ENCODE assay signal across 9 mouse cellular contexts in genomic region chr4:62518416-62519121, GRCm38 (mm10). TPM values are rescaled to one million over a fixed set of nuclear protein-coding genes. Genes with fewer than 3 reads are reported as not detected.
A peak's percentile ranks its signal among the peaks of the same experiment; 100 is the strongest.
DNase-seq lines count a peak whose midpoint lies in the region; ATAC-seq and TF ChIP-seq lines count a peak whose summit lies in the region.
"Had no signal": no experiment of that assay in that cellular context is flagged by ENCODE, and none has a peak within 500 bp of the region (broad histone marks: within the 10 kb centered on the region; RNA-seq: fewer than 3 reads in every experiment).

No protein-coding gene starts in this region.

- no peak for TF ChIP-seq CTCF in brain, embryonic 14.5 days (IDR thresholded peaks at IDR 0.05; ENCODE audit: borderline replicate concordance, extremely low read depth, insufficient read depth, insufficient read length)
- no peak for TF ChIP-seq CTCF in heart, adult 2 months (IDR thresholded peaks at IDR 0.05)

- no peaks in the 10 kb centered on the region for H3K27me3 ChIP-seq in heart, adult 2 months (ENCODE audit: control insufficient read depth, insufficient read depth, low read length)
- H3K27me3 ChIP-seq in lung, embryonic 16.5 days (ENCODE audit: control insufficient read depth, insufficient read depth, low read depth, low read length): no peaks in the 10 kb centered on the region
- no peaks in the 10 kb centered on the region for H3K27me3 ChIP-seq in stomach, embryonic 16.5 days (ENCODE audit: control insufficient read depth, insufficient read depth, low read length)
- H3K27me3 ChIP-seq: Patski had no signal

- 43% methylated on average over 13 of the region's 13 CpGs for WGBS in heart, adult 2 months
- WGBS in lung, embryonic 16.5 days: 30% methylated on average over 13 of the region's 13 CpGs
- WGBS in stomach, embryonic 16.5 days: 30% methylated on average over 13 of the region's 13 CpGs

- peak overlapping the region; percentile 62 for H3K4me2 ChIP-seq in lung, embryonic 16.5 days (ENCODE audit: low read depth, low read length)
- peak overlapping the region; percentile 81 for H3K4me2 ChIP-seq in stomach, embryonic 16.5 days (ENCODE audit: low read depth, low read length)

- H3K36me3 ChIP-seq in heart, adult 2 months (ENCODE audit: control insufficient read depth, insufficient read depth, low read length): no peaks in the 10 kb centered on the region; the same call in none of the 2 replicates
- peaks cover 8% of the 10 kb centered on the region for H3K36me3 ChIP-seq in lung, embryonic 16.5 days (ENCODE audit: control insufficient read depth, insufficient read depth, low read length)
- H3K36me3 ChIP-seq in stomach, embryonic 16.5 days (ENCODE audit: control insufficient read depth, insufficient read depth, low read length): no peaks in the 10 kb centered on the region

- no peaks in the 10 kb centered on the region for H3K9me3 ChIP-seq in lung, embryonic 16.5 days (ENCODE audit: control insufficient read depth, low read length)
- H3K9me3 ChIP-seq in stomach, embryonic 16.5 days (replicated peaks; ENCODE audit: control insufficient read depth, low read length): no peaks in the 10 kb centered on the region

- peaks cover 21% of the 10 kb centered on the region for H3K4me1 ChIP-seq in heart, adult 2 months (ENCODE audit: control insufficient read depth, insufficient read depth, low read length)
- peaks cover 40% of the 10 kb centered on the region for H3K4me1 ChIP-seq in lung, embryonic 16.5 days (replicated peaks; ENCODE audit: control insufficient read depth, insufficient read depth, low read length)
- H3K4me1 ChIP-seq in stomach, embryonic 16.5 days (ENCODE audit: control insufficient read depth, insufficient read depth, low read length): peaks cover 42% of the 10 kb centered on the region

- peak overlapping the region; percentile 87 for H3K27ac ChIP-seq in heart, adult 2 months
- peak overlapping the region; percentile 95 for H3K27ac ChIP-seq in lung, embryonic 16.5 days (ENCODE audit: low read length)
- peak overlapping the region; percentile 97 for H3K27ac ChIP-seq in stomach, embryonic 16.5 days (ENCODE audit: low read length)

- no peak overlapping the region; the same call in 1 of the 2 replicates for H3K9ac ChIP-seq in heart, adult 2 months (ENCODE audit: low read depth, low read length)
- peak overlapping the region; percentile 89 for H3K9ac ChIP-seq in lung, embryonic 16.5 days (ENCODE audit: low read length)
- peak overlapping the region; percentile 88 for H3K9ac ChIP-seq in stomach, embryonic 16.5 days (ENCODE audit: low read length)

- peak; percentile 12; the same call in 1 of the 2 replicates for ATAC-seq in lung, embryonic 16.5 days (ENCODE audit: low read depth)
- peak; percentile 34 for ATAC-seq in stomach, embryonic 16.5 days (ENCODE audit: insufficient read depth, low FRiP score)

- TF ChIP-seq EP300 in heart, adult 2 months (IDR thresholded peaks at IDR 0.05; ENCODE audit: insufficient read depth, low read depth, low read length): no peak

- peak overlapping the region; percentile 88 for H3K4me3 ChIP-seq in heart, adult 2 months
- H3K4me3 ChIP-seq in lung, embryonic 16.5 days (ENCODE audit: low read length): peak overlapping the region; percentile 88
- H3K4me3 ChIP-seq in stomach, embryonic 16.5 days (replicated peaks; ENCODE audit: low read length): peak overlapping the region; percentile 80

- TF ChIP-seq POLR2A in brain, embryonic 14.5 days (IDR thresholded peaks at IDR 0.05; ENCODE audit: borderline replicate concordance, extremely low read depth, insufficient read depth, insufficient read length, poor library complexity, severe bottlenecking): no peak
- TF ChIP-seq POLR2A in heart, adult 2 months (IDR thresholded peaks at IDR 0.05; ENCODE audit: insufficient read depth, low read depth, low read length): no peak

- no peaks in the 10 kb centered on the region for H3K79me2 ChIP-seq in heart, adult 2 months (replicated peaks; ENCODE audit: control insufficient read depth, insufficient read depth, low read length)

- peak; percentile 23 for DNase-seq in gastrocnemius, adult 18-20 months (ENCODE audit: low spot score)
- no peak for DNase-seq in gastrocnemius, adult 8-10 months (ENCODE audit: low spot score in 2 of 2)
- peak; percentile 15 for DNase-seq in brain, embryonic 14.5 days (ENCODE audit: low read depth)
- peak; percentile 44 to 54 for DNase-seq in heart, adult 2 months
- DNase-seq in kidney, adult 8-10 months: peak; percentile 72 to 81
- DNase-seq in left cerebral cortex, postnatal 10 days (ENCODE audit: extremely low spot score in 1 of 2, low spot score in 2 of 2): no peak

- intact Hi-C loops in heart, adult 2 months (cut with DNase I): loop anchor here (5.0 to 10.0 kb wide), 4 partner anchors 46 to 886 kb away; partner anchors contain the start of genes Akna, Fkbp15, Slc31a1 and Wdr31
- intact Hi-C loops in left cerebral cortex, postnatal 10 days (cut with DNase I): no loop called here

RNA-seq across cellular contexts. Expression of gene Alad, which starts 1.1 kb away (rescaled TPM):
- total RNA-seq in gastrocnemius, adult 18-20 months (2021): 10 to 100 TPM; 29.5 to 32.4 TPM
- 10 to 100 TPM; 26.1 to 36.7 (median 30.3) TPM for total RNA-seq in gastrocnemius, adult 8-10 months (2022)
- polyA plus RNA-seq in brain, embryonic 14.5 days (2012; rRNA removed): 47.2 and 50.2 TPM in 2 replicates
- 10 to 100 TPM; 65.6 to 70.8 TPM for total RNA-seq in heart, adult 2 months (2021)
- polyA plus RNA-seq in heart, adult 2 months (2012; rRNA removed): 123 and 126 TPM in 2 replicates
- 141 and 168 TPM in 2 replicates for polyA plus RNA-seq in lung, embryonic 16.5 days (2015; fragmentation: Nextera tagmentation; extraction: Ambion mirVana)
- polyA plus RNA-seq in stomach, embryonic 16.5 days (2015; fragmentation: Nextera tagmentation; extraction: Ambion mirVana): 144 and 150 TPM in 2 replicates
- total RNA-seq in left cerebral cortex, postnatal 10 days (2021): 10 to 100 TPM; 27.3 to 30.1 TPM

RNA-seq across cellular contexts. Expression of gene Pole3, which starts 6.3 kb away (rescaled TPM):
- total RNA-seq in gastrocnemius, adult 18-20 months (2021): 10 to 100 TPM; 14.4 to 14.8 TPM
- 10 to 100 TPM; 14.1 to 18.1 (median 15.1) TPM for total RNA-seq in gastrocnemius, adult 8-10 months (2022)
- polyA plus RNA-seq in brain, embryonic 14.5 days (2012; rRNA removed): 46.1 and 47.9 TPM in 2 replicates
- 10 to 100 TPM; 16.1 to 19.1 TPM for total RNA-seq in heart, adult 2 months (2021)
- 10.5 and 18.0 TPM in 2 replicates for polyA plus RNA-seq in heart, adult 2 months (2012; rRNA removed)
- 79.9 and 83.8 TPM in 2 replicates for polyA plus RNA-seq in lung, embryonic 16.5 days (2015; fragmentation: Nextera tagmentation; extraction: Ambion mirVana)
- 76.0 and 77.8 TPM in 2 replicates for polyA plus RNA-seq in stomach, embryonic 16.5 days (2015; fragmentation: Nextera tagmentation; extraction: Ambion mirVana)
- total RNA-seq in left cerebral cortex, postnatal 10 days (2021): 10 to 100 TPM; 26.2 to 27.1 TPM

RNA-seq across cellular contexts. Expression of gene 4933430I17Rik, which starts 6.6 kb away (rescaled TPM):
- total RNA-seq in gastrocnemius, adult 18-20 months (2021): under 1 TPM in 1 of 2 experiments, not detected in 1; 0.11 TPM
- total RNA-seq in gastrocnemius, adult 8-10 months (2022): not detected
- polyA plus RNA-seq in brain, embryonic 14.5 days (2012; rRNA removed): 0.77 and 1.0 TPM in 2 replicates
- not detected for total RNA-seq in heart, adult 2 months (2021)
- not detected in 2 replicates for polyA plus RNA-seq in heart, adult 2 months (2012; rRNA removed)
- polyA plus RNA-seq in lung, embryonic 16.5 days (2015; fragmentation: Nextera tagmentation; extraction: Ambion mirVana): 0.40 and 0.54 TPM in 2 replicates
- polyA plus RNA-seq in stomach, embryonic 16.5 days (2015; fragmentation: Nextera tagmentation; extraction: Ambion mirVana): 0.31 TPM in 1 of 2 replicates, not detected in the other
- under 1 TPM; 0.19 to 0.26 TPM for total RNA-seq in left cerebral cortex, postnatal 10 days (2021)

RNA-seq across cellular contexts. Expression of gene Hdhd3, which starts 15.3 kb away (rescaled TPM):
- total RNA-seq in gastrocnemius, adult 18-20 months (2021): 1 to 10 TPM; 1.1 to 1.3 TPM
- total RNA-seq in gastrocnemius, adult 8-10 months (2022): 1 to 10 TPM in 3 of 4 experiments, under 1 TPM in 1; 0.40 to 1.8 (median 1.3) TPM
- polyA plus RNA-seq in brain, embryonic 14.5 days (2012; rRNA removed): 6.9 and 8.8 TPM in 2 replicates
- total RNA-seq in heart, adult 2 months (2021): 1 to 10 TPM; 3.9 to 4.0 TPM
- 9.0 and 11.2 TPM in 2 replicates for polyA plus RNA-seq in heart, adult 2 months (2012; rRNA removed)
- 19.1 and 20.9 TPM in 2 replicates for polyA plus RNA-seq in lung, embryonic 16.5 days (2015; fragmentation: Nextera tagmentation; extraction: Ambion mirVana)
- 30.0 and 32.1 TPM in 2 replicates for polyA plus RNA-seq in stomach, embryonic 16.5 days (2015; fragmentation: Nextera tagmentation; extraction: Ambion mirVana)
- total RNA-seq in left cerebral cortex, postnatal 10 days (2021): 1 to 10 TPM; 8.3 to 8.4 TPM

RNA-seq across cellular contexts. Expression of gene Bspry, which starts 38.7 kb away (rescaled TPM):
- total RNA-seq in gastrocnemius, adult 18-20 months (2021): not detected
- not detected for total RNA-seq in gastrocnemius, adult 8-10 months (2022)
- polyA plus RNA-seq in brain, embryonic 14.5 days (2012; rRNA removed): 0.72 TPM in 2 replicates
- under 1 TPM; 0.09 to 0.13 TPM for total RNA-seq in heart, adult 2 months (2021)
- polyA plus RNA-seq in heart, adult 2 months (2012; rRNA removed): 0.41 and 1.2 TPM in 2 replicates
- 47.9 and 59.2 TPM in 2 replicates for polyA plus RNA-seq in lung, embryonic 16.5 days (2015; fragmentation: Nextera tagmentation; extraction: Ambion mirVana)
- polyA plus RNA-seq in stomach, embryonic 16.5 days (2015; fragmentation: Nextera tagmentation; extraction: Ambion mirVana): 29.3 and 35.5 TPM in 2 replicates
- total RNA-seq in left cerebral cortex, postnatal 10 days (2021): under 1 TPM; 0.32 to 0.45 TPM

Comparison
In these comparisons a context has a peak if more than half of its experiments do, and no peak if none do; other contexts are left out.
1. DNase-seq: peak in gastrocnemius, adult 18-20 months (single experiment), brain, embryonic 14.5 days (single experiment), heart, adult 2 months (2 of 2) and kidney, adult 8-10 months (2 of 2); none in gastrocnemius, adult 8-10 months (0 of 2) and left cerebral cortex, postnatal 10 days (0 of 2).
2. Peak in every context shown above with its lines, with median percentiles within 50 percentile points of each other: H3K27ac ChIP-seq and H3K4me3 ChIP-seq.